Mouse (Mus musculus): ENCODE results near the gene Olfr1205. TPM values are rescaled to one million over a fixed set of nuclear protein-coding genes. Genes with fewer than 3 reads are reported as not detected.

Olfr1205 gene
- total RNA-seq (2021) = not detected
- long read RNA-seq, experiment 1 = 0 reads
- long read RNA-seq, experiment 2 = 0 reads

DNA sequence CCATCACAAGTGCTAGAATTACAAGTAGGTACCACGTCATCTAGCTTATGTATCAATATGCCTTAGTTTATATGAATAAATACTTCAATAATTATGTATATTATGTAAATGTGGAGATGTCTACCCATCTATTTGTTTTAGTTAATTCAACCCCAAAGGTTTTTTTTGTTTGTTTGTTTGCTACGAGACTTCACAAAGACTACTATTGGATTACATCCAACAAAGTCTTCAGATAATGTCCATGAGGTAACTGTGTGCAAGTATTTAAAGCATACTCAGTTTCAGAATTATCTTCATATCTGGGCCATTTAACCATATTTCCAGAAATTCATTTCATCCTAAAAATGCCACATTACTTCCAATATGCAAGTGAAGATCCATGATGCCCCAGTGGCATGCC is at the start of gene Olfr1205:
Olfr1205 (plus strand) TSS at position 301 of the 400 bp plus-strand sequence.
- Histone ChIP-seq H3K4me3 (no peak within 1 kb of the TSS), H3K27ac (no peak within 1 kb of the TSS)
- no peak for TF ChIP-seq CTCF (IDR thresholded peaks at IDR 0.05)
- no peak for DNase-seq (ENCODE audit: extremely low spot score in 1 of 2, low spot score in 2 of 2)
- intact Hi-C loops (cut with DNase I) = no loop called here

DNA sequence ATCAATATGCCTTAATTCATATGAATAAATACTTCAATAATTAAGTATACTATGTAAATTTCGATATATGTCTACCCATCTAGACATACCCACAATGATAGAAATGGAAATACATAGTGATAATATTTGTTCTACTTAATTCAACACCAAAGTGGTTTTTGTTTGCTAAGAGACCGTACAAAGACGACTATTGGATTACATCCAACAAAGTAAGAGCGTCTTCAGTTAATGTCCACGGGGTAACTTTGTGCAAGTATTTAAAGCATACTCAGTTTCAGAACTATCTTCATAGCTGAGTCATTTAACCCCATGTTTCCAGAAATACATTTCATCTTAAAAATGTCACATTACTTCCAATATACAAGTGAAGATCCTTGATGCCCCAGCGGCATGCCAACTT is 36.8 kb upstream of the Olfr1205 start, which contains the start of gene Olfr1201:
Olfr1201 (plus strand) TSS at position 301 of the 400 bp plus-strand sequence.
- no peak for DNase-seq (ENCODE audit: extremely low spot score in 1 of 2, low spot score in 2 of 2)
- Histone ChIP-seq H3K27ac (no peak within 1 kb of the TSS), H3K4me3 (no peak within 1 kb of the TSS)
- intact Hi-C loops (cut with DNase I) = no loop called here
- no peak for TF ChIP-seq CTCF (IDR thresholded peaks at IDR 0.05)

- no peak for TF ChIP-seq CTCF (IDR thresholded peaks at IDR 0.05)
- DNase-seq (ENCODE audit: extremely low spot score in 1 of 2, low spot score in 2 of 2) = no peak
- intact Hi-C loops (cut with DNase I) = no loop called here
- Histone ChIP-seq H3K27ac (no peak within 1 kb of the TSS), H3K4me3 (no peak within 1 kb of the TSS)
Measured at GRCm38 (mm10) chr2:88814196-88814595, 15.3 kb upstream of the Olfr1205 start, which contains the start of gene Olfr1202. Olfr1202 (plus strand) TSS chr2:88814496.

DNA sequence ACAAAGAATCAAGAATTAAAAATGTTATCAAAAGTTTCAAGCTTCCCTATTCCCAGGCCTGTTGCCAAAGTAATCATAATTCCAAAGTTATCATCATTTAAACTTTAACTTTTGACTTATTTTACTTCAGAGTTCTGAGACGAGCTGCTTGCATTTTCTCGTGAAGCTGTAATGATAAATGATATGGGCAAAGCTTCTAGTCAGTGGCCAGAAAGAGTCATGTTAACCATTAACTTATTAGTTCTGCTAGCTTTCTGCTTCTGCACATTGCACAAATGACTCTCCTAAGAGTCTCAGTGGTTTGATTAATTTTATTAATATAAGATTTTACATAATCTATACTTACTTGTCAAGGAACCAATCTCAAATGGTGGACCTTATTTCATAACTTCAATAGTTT is 8.9 kb downstream of the Olfr1205 start:
- Histone ChIP-seq H3K27ac (no peak overlapping the region), H3K4me3 (no peak overlapping the region)
- intact Hi-C loops (cut with DNase I) = no loop called here
- DNase-seq (ENCODE audit: extremely low spot score in 1 of 2, low spot score in 2 of 2) = no peak
- no peak for TF ChIP-seq CTCF (IDR thresholded peaks at IDR 0.05)

DNA sequence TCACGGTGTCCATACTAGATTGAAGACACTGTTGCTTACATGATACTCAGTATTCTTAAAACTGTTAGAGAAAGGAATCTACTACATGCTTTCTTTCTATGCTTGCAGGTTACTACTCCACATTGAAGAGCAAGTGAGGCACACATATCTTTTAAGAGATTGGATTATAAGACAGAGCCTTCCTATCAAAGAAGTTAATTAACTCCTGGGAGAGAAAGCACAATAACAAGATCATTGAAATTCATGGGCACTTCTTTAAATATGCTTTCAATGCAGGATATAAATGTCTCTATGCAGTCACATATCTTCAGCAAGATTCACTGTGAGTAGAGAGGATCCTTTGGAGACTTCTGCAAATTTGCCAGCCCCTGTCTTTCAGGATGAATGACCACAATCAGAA is 19.5 kb downstream of the Olfr1205 start, which contains the start of gene Olfr1204:
Olfr1204 (plus strand) TSS at position 301 of the 400 bp plus-strand sequence.
- intact Hi-C loops (cut with DNase I) = no loop called here
- H3K27ac ChIP-seq = no peak within 1 kb of the TSS
- no peak for TF ChIP-seq CTCF (IDR thresholded peaks at IDR 0.05)
- DNase-seq (ENCODE audit: extremely low spot score in 1 of 2, low spot score in 2 of 2) = no peak
- no peak within 1 kb of the TSS for H3K4me3 ChIP-seq

- DNase-seq (ENCODE audit: extremely low spot score in 1 of 2, low spot score in 2 of 2) = no peak
- intact Hi-C loops (cut with DNase I) = no loop called here
- H3K27ac ChIP-seq = no peak within 1 kb of the TSS
- TF ChIP-seq CTCF (IDR thresholded peaks at IDR 0.05) = no peak
- H3K4me3 ChIP-seq = no peak within 1 kb of the TSS
Measured at GRCm38 (mm10) chr2:88862931-88863330, 33.4 kb downstream of the Olfr1205 start, which contains the start of gene Olfr1206. Olfr1206 (plus strand) TSS chr2:88863231.

Other genes starting within 250 kb of the Olfr1205 start
- gene Olfr1189, start 243.3 kb upstream of the Olfr1205 start, total RNA-seq (2021) = not detected
- gene Olfr1191-ps1, start 189.2 kb upstream of the Olfr1205 start, total RNA-seq (2021) = under 1 TPM in 1 of 2 experiments, not detected in 1; 0.05 TPM
- gene Olfr1192-ps1, start 181.2 kb upstream of the Olfr1205 start, total RNA-seq (2021) = not detected
- gene Olfr1193, start 154.1 kb upstream of the Olfr1205 start, total RNA-seq (2021) = not detected
- gene Olfr1195, start 140.6 kb upstream of the Olfr1205 start, total RNA-seq (2021) = not detected
- not detected for gene Olfr1196, start 125.1 kb upstream of the Olfr1205 start, total RNA-seq (2021)
- gene Olfr1197, start 97.4 kb upstream of the Olfr1205 start, total RNA-seq (2021) = not detected
- not detected for gene Olfr1198, start 78.4 kb upstream of the Olfr1205 start, total RNA-seq (2021)
- not detected for gene Olfr1199, start 69.3 kb upstream of the Olfr1205 start, total RNA-seq (2021)
- not detected for gene Olfr1200, start 59.2 kb upstream of the Olfr1205 start, total RNA-seq (2021)
- gene Olfr1201, start 36.7 kb upstream of the Olfr1205 start, total RNA-seq (2021) = not detected
- gene Olfr1202, start 15.2 kb upstream of the Olfr1205 start, total RNA-seq (2021) = not detected
- gene Olfr1204, start 19.6 kb downstream of the Olfr1205 start, total RNA-seq (2021) = not detected
- gene Olfr1206, start 33.5 kb downstream of the Olfr1205 start, total RNA-seq (2021) = not detected
- gene Olfr1208, start 72.6 kb downstream of the Olfr1205 start, total RNA-seq (2021) = not detected
- gene Olfr1209, start 85.4 kb downstream of the Olfr1205 start, total RNA-seq (2021) = not detected
- gene Olfr1211, start 108.4 kb downstream of the Olfr1205 start, total RNA-seq (2021) = not detected
- not detected for gene Olfr1212, start 124.2 kb downstream of the Olfr1205 start, total RNA-seq (2021)
- gene Gm13762, start 150.5 kb downstream of the Olfr1205 start, total RNA-seq (2021) = not detected
- gene Olfr1214, start 162.9 kb downstream of the Olfr1205 start, total RNA-seq (2021) = not detected
- not detected for gene Olfr1215, start 177.2 kb downstream of the Olfr1205 start, total RNA-seq (2021)
- not detected for gene Olfr1216, start 188.6 kb downstream of the Olfr1205 start, total RNA-seq (2021)
- gene Olfr1217, start 202.3 kb downstream of the Olfr1205 start, total RNA-seq (2021) = not detected
- gene Olfr1218, start 231.4 kb downstream of the Olfr1205 start, total RNA-seq (2021) = not detected